Mouse (Mus musculus) B cell, adult 62 days (primary cell): Measurements from ENCODE around the gene Gm14435. TPM values are rescaled to one million over a fixed set of nuclear protein-coding genes. Genes with fewer than 3 reads are reported as not detected.

Source experiments
- total RNA-seq: library from RNA; stranded (reverse); gene quantifications from 4 replicates; pipeline ENCODE4 v1.2.4, GENCODE M21; 2023

Gm14435 gene
- total RNA-seq: 1.8 to 4.7 TPM (median 2.0 TPM) in 3 of 4 replicates, not detected in the other

DNA sequence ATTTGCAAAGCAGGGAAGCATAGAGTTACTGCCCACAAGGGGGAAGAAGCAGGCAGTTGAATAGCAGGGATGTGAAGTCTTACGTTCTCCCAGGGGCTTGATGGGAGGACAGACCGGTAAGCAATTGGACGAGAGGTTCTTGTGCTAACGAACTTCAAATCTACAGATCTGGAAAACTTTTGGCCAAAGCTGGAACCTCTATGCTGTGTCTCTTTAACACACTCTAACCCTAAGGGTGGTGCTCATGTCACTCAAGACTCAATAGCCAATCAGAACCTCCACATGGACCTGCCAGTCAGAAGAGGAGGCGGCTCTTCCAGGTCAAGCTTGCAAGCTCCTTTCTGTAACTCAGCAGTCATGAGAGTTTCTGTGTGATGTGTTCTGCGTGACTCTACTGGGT is at the start of gene Gm14435:
Gene Gm14435, plus strand, starts transcription at position 301 of the 400 bp plus-strand sequence.

Other genes starting within 250 kb of the Gm14435 start
- gene 2210418O10Rik, start 197.0 kb upstream of the Gm14435 start, total RNA-seq: 0.18 to 0.64 TPM (median 0.39 TPM) in 4 replicates
- gene Gm11009, start 104.1 kb upstream of the Gm14435 start, total RNA-seq: not detected in 4 replicates
- not detected in 4 replicates for gene Gm14434, start 63.2 kb downstream of the Gm14435 start, total RNA-seq
- 0.45 TPM in 1 of 4 replicates, not detected in the others for gene Zfp967, start 97.5 kb downstream of the Gm14435 start, total RNA-seq
- gene Gm14308, start 212.8 kb downstream of the Gm14435 start, total RNA-seq: not detected in 4 replicates
- gene Zfp973, start 246.9 kb downstream of the Gm14435 start, total RNA-seq: 3.0 to 5.2 TPM (median 4.3 TPM) in 4 replicates